Mouse (Mus musculus): Measurements from ENCODE around the gene Tfap2d. TPM values are rescaled to one million over a fixed set of nuclear protein-coding genes. Genes with fewer than 3 reads are reported as not detected.

The Tfap2d gene
- total RNA-seq (2017), result not detected in 3 replicates

DNA sequence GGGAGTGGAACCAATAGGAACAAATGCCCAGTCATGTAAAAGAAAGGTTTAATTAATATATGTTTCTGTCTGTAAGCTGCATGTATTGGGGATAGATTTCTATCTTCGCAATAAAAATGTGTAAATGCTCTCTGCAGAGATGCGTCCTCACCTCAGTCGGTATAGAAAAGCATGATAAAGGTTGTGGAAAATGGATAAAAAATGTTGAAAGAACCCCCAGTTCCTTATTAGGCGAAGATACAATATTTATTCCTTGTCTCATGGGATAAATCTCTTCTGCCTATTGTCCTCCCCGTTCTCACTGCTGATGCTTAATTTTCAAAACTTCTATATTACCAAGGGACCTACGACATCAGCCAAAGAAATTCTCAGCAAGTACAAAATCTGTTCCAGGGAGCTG, at the start of gene Tfap2d:
Gene Tfap2d (plus strand): TSS at position 392 of the 400 bp plus-strand sequence.
- ATAC-seq (replicated peaks; ENCODE audit: insufficient number of reproducible peaks, low FRiP score, low TSS enrichment, poor library complexity, severe bottlenecking), result no peak

DNA sequence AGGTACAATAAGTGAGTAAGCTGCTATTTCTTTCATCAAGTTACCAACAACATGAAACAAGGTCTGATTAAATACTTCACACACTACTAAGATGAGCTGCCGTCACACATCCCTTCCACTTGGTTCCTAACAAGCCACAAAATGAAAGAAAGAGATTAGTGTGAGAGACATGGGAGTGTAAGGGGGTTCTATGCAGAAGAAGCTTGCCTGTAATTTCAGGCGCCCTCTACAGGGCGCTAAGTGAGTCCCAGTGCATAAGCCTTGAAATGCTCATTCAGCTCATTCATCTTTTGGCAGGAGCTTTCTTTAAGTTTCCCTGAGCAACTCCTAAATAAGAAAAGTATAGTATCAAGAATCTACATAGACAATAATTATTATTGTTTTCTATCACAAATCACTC, 46.5 kb upstream of the Tfap2d start:
- no peak for ATAC-seq (replicated peaks; ENCODE audit: insufficient number of reproducible peaks, low FRiP score, low TSS enrichment, poor library complexity, severe bottlenecking)

GRCm38 (mm10) chr1:19056861-19057260, 46.0 kb upstream of the Tfap2d start:
- no peak for ATAC-seq (replicated peaks; ENCODE audit: insufficient number of reproducible peaks, low FRiP score, low TSS enrichment, poor library complexity, severe bottlenecking)

- ATAC-seq (replicated peaks; ENCODE audit: insufficient number of reproducible peaks, low FRiP score, low TSS enrichment, poor library complexity, severe bottlenecking), result no peak
Observed at GRCm38 (mm10) chr1:19088078-19088477, 14.7 kb upstream of the Tfap2d start.

DNA sequence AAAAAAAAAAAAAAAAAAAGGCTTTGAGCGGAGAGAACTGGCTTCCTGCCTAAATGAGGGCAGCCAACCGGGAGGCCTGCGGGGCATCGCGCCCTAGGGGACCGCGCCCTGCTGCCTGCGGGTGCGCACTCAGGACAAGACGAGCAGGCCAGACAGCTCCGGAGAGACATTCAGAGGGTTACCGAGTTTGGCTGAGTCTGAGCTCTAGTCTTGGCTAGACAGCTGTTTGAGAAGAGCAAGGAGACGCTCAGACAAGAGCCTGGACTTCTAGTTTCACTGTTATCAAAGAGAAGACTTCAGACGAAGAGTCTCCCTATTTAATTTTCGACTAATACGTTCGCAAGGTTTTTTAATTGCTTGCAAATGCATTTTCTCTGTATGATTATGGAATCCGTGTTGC, 5.9 kb upstream of the Tfap2d start:
- ATAC-seq (replicated peaks; ENCODE audit: insufficient number of reproducible peaks, low FRiP score, low TSS enrichment, poor library complexity, severe bottlenecking), result no peak

- ATAC-seq (replicated peaks; ENCODE audit: insufficient number of reproducible peaks, low FRiP score, low TSS enrichment, poor library complexity, severe bottlenecking), result no peak
Observed at GRCm38 (mm10) chr1:19103316-19103715, 494 bp downstream of the Tfap2d start.

GRCm38 (mm10) chr1:19103776-19104142, 937 bp downstream of the Tfap2d start:
- no peak for ATAC-seq (replicated peaks; ENCODE audit: insufficient number of reproducible peaks, low FRiP score, low TSS enrichment, poor library complexity, severe bottlenecking)

DNA sequence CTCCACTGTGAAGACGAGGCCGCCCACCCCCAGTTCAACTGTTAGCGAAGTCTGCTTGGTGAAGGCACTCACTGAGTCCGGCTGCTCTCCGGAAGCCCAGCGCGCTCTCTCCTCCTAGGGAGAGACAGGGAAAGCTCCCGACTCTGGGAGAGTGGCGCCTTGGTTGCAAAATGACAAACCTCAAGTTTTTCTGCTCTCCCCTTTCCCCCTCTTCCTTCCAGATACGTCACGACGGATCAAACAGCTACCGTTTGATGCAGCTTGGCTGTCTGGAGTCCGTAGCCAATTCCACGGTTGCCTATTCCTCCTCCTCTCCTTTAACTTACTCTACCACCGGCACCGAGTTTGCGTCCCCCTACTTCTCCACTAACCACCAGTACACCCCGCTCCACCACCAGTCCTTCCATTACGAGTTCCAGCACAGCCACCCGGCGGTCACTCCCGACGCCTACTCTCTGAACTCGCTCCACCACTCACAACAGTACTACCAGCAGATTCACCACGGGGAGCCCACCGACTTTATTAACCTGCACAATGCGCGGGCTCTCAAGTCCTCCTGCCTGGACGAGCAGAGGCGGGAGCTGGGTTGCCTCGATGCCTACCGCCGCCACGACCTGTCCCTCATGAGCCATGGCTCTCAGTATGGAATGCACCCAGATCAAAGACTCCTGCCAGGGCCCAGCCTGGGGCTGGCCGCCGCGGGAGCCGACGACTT, 1.5 kb downstream of the Tfap2d start:
- no peak for ATAC-seq (replicated peaks; ENCODE audit: insufficient number of reproducible peaks, low FRiP score, low TSS enrichment, poor library complexity, severe bottlenecking)

DNA sequence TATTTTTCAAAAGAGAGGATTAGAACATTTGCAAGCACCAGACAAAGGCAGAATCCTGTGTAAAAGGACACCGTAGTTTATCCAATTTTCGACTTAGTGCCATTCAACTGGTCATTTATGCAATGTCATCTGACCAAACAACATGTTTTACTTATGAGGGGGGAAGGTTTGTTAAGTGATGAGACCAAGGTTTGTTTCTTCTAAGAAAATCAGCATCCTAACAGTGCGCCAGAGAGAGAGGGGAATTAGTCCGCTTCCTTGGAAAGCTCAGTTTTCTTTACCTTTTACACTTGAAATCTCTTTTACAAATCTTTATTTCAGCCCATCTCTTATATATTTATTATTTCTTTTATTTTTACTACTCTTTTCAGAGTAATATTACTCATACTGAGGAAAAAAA, 3.6 kb downstream of the Tfap2d start:
- no peak for ATAC-seq (replicated peaks; ENCODE audit: insufficient number of reproducible peaks, low FRiP score, low TSS enrichment, poor library complexity, severe bottlenecking)

DNA sequence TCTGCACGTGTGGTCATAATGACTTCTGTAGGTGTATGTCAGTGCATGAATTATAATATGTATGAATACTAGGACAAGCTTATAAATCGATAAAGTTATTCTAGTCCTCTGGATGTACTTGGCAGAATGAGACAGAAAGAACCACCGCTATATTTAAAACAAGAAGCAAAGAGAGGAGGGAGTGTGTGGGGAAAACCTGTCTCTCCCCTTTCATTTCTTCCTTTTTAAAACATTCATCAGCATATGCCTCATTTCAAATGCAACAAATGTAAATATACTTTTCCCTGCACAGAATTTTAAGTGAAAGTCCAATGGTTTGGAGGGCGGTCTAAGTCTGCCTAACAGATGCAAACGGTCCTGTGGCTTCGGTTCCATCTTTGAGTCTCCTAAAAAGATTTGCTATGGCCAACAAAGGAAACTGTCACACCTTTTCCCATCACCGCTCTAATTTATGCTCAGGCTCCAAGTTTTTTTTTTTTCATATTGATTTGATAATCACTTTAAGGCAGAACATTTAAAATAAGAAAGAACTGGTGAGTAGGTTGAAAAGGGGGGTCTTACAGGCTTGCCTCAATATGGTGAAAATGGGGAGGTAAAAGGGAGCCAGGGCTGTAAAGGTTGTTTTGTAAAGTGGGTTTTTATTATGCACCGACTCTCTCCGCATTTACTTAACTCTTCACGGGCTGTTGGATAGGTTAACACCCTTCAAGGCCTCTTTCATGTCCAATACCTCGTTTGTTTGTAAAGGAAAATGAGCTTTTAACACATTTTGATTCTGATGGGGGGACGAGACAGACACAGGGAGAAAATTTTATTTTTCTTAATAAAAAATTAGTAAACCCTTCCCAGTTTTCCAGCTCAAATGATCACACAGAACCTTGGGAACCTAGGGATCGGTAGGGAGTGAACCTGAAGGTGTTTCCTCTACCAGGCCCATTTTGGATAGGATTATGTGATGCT, 4.3 kb downstream of the Tfap2d start:
- ATAC-seq (replicated peaks; ENCODE audit: insufficient number of reproducible peaks, low FRiP score, low TSS enrichment, poor library complexity, severe bottlenecking), result no peak

- ATAC-seq (replicated peaks; ENCODE audit: insufficient number of reproducible peaks, low FRiP score, low TSS enrichment, poor library complexity, severe bottlenecking), result no peak
Observed at GRCm38 (mm10) chr1:19107801-19108200, 5.0 kb downstream of the Tfap2d start.

DNA sequence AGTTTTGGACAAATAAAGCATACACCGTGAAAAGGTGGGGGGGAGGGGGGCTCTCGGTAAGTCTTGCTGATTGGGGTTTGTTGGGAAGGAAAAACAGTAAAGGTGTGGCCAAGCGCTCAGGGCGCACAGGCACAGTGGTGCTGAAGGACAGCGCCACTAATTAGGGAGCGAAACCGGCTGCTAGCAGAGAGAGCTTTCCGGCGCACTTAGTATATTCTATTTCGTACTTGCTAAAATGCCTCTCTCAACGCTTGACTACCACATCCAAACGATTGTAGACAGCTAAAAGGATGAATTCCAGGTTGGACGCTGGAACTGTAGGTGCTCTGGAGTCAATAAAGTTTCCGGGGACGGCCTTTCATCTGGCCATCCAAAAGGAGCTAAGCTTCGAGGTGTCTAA, 6.9 kb downstream of the Tfap2d start:
- ATAC-seq (replicated peaks; ENCODE audit: insufficient number of reproducible peaks, low FRiP score, low TSS enrichment, poor library complexity, severe bottlenecking), result no peak

DNA sequence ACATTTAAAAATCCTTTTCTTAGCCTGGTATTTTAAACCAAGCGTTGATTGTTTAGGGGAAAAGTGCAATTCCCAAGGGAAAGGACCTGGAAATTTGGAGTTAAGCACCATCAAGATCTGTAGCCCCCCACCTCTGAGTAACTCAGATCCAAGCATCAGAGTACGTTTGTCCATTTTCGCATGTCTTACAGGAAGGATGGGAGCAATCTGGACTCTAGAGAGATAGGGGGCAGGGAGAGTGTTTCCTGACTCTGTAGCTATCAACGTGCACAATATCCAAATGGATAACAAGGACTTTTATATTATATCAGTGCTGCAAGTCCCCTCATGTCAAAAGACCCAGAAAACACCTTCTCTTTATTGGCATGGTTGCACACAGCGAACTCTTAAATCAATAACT, 7.4 kb downstream of the Tfap2d start:
- ATAC-seq (replicated peaks; ENCODE audit: insufficient number of reproducible peaks, low FRiP score, low TSS enrichment, poor library complexity, severe bottlenecking), result no peak

DNA sequence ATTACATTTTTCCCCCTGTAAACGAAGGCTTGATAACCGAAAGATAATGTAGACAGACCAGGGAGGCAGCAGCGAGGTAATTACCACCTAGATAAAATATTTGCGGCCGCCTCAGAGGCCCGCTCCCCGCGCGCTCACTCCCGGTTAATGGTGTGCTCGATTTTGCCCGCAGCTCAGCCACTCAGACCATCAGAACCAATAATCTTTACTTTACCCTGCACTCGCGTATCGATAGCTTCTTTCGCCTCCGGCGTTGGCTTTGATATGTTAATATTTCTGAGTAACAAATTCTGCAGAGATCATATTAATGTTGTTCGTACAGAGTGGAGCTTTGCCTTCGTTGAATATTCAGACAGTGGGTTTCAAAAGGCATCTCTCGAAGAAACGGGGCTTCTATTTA, 8.2 kb downstream of the Tfap2d start:
- ATAC-seq (replicated peaks; ENCODE audit: insufficient number of reproducible peaks, low FRiP score, low TSS enrichment, poor library complexity, severe bottlenecking), result no peak

GRCm38 (mm10) chr1:19178742-19179397, 76.0 kb downstream of the Tfap2d start:
- ATAC-seq (replicated peaks; ENCODE audit: insufficient number of reproducible peaks, low FRiP score, low TSS enrichment, poor library complexity, severe bottlenecking), result no peak

GRCm38 (mm10) chr1:19205649-19206048, 102.8 kb downstream of the Tfap2d start:
- ATAC-seq (replicated peaks; ENCODE audit: insufficient number of reproducible peaks, low FRiP score, low TSS enrichment, poor library complexity, severe bottlenecking), result no peak

- ATAC-seq (replicated peaks; ENCODE audit: insufficient number of reproducible peaks, low FRiP score, low TSS enrichment, poor library complexity, severe bottlenecking), result no peak
Observed at GRCm38 (mm10) chr1:19206194-19206593, 103.4 kb downstream of the Tfap2d start.

GRCm38 (mm10) chr1:19207611-19208010, 104.8 kb downstream of the Tfap2d start:
- no peak for ATAC-seq (replicated peaks; ENCODE audit: insufficient number of reproducible peaks, low FRiP score, low TSS enrichment, poor library complexity, severe bottlenecking)

DNA sequence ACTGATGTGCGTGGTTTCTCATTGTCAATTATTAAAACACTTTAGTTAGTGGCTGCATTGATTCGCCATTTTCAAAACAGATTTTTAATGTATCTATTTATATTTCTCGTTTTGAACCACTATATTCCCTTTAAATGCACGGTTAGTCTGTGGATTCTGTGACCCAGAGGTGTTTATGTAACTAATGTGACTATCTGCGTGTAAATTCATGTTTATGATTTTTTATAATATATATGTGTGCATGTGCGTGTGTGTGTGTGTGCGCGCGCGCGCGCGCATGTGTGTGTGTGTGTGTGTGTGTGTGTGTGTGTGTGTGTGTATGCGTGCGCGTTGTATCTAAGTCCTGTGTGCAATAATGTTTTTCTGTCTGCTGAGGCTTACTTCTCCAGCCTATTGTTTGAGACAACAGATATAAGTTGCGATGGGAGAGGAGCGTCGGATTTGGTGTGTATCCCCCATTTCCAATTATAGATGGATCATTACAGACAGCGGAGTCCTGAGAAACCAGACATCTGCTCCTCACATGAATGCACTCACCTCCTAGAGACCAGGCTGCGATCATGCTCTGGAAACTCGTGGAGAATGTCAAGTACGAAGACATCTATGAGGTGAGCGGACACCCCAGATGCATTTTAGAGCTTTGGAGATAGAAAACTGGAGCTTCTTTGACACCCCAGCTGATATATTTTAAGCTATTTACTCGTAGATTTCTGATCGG, 106.0 kb downstream of the Tfap2d start, which contains the start of gene Tfap2b:
Gene Tfap2b (plus strand): TSS at position 274 of the 718 bp plus-strand sequence.
- no peak for ATAC-seq (replicated peaks; ENCODE audit: insufficient number of reproducible peaks, low FRiP score, low TSS enrichment, poor library complexity, severe bottlenecking)
